Mouse (Mus musculus) midbrain, embryonic 15.5 days (tissue): ENCODE data around the gene Lmbr1l. TPM values are rescaled to one million over a fixed set of nuclear protein-coding genes. Genes with fewer than 3 reads are reported as not detected.

Source experiments
- ATAC-seq: fragments of 200-750 bp; cut with Nextera tagmentation; replicated peaks from 2 replicates; pipeline ENCODE4 v1.8.0; 2017; ENCODE audit warnings: moderate TSS enrichment
- H3K27ac ChIP-seq: fragments of 300-500 bp; sonication (generic); 2 replicates; pipeline ENCODE4 v1.5.1; 2015; ENCODE audit warnings: mild to moderate bottlenecking, inconsistent platforms
- H3K27me3 ChIP-seq: fragments of 300-500 bp; sonication (generic); replicated peaks from 2 replicates; pipeline ENCODE4 v1.6.1; 2015; ENCODE audit warnings: inconsistent platforms
- H3K36me3 ChIP-seq: fragments of 300-500 bp; sonication (generic); replicated peaks from 2 replicates; pipeline ENCODE4 v1.6.1; 2015; ENCODE audit warnings: inconsistent platforms
- H3K4me1 ChIP-seq: fragments of 300-500 bp; sonication (generic); 2 replicates; pipeline ENCODE4 v1.6.1; 2015; ENCODE audit warnings: inconsistent platforms
- H3K4me2 ChIP-seq: fragments of 300-500 bp; sonication (generic); 2 replicates; pipeline ENCODE4 v1.6.1; 2015; ENCODE audit warnings: inconsistent platforms, mild to moderate bottlenecking, moderate library complexity
- H3K4me3 ChIP-seq: fragments of 300-500 bp; sonication (generic); 2 replicates; pipeline ENCODE4 v1.5.1; 2015; ENCODE audit warnings: mild to moderate bottlenecking, inconsistent platforms
- H3K9ac ChIP-seq: fragments of 300-500 bp; sonication (generic); 2 replicates; pipeline ENCODE4 v1.6.1; 2015; ENCODE audit warnings: mild to moderate bottlenecking, inconsistent platforms
- H3K9me3 ChIP-seq: fragments of 300-500 bp; sonication (generic); 2 replicates; pipeline ENCODE4 v1.6.1; 2016; ENCODE audit warnings: inconsistent platforms
- WGBS: fragments of 180-500 bp; shearing (Covaris S2); methylation state at CpG from one replicate; pipeline ENCODE4 v1.1.7; 2015; ENCODE audit warnings: mixed read lengths; 5-methylcytosine and 5-hydroxymethylcytosine counted together
- polyA plus RNA-seq: library from polyadenylated mRNA; unstranded; fragments of >200 nt; fragmentation: Nextera tagmentation; extraction: Ambion mirVana; gene quantifications from 2 replicates; pipeline ENCODE4 v1.2.1, GENCODE M21; 2015

Lmbr1l gene
- polyA plus RNA-seq, 1 experiment from 2014 or later, result 35.5 TPM

DNA sequence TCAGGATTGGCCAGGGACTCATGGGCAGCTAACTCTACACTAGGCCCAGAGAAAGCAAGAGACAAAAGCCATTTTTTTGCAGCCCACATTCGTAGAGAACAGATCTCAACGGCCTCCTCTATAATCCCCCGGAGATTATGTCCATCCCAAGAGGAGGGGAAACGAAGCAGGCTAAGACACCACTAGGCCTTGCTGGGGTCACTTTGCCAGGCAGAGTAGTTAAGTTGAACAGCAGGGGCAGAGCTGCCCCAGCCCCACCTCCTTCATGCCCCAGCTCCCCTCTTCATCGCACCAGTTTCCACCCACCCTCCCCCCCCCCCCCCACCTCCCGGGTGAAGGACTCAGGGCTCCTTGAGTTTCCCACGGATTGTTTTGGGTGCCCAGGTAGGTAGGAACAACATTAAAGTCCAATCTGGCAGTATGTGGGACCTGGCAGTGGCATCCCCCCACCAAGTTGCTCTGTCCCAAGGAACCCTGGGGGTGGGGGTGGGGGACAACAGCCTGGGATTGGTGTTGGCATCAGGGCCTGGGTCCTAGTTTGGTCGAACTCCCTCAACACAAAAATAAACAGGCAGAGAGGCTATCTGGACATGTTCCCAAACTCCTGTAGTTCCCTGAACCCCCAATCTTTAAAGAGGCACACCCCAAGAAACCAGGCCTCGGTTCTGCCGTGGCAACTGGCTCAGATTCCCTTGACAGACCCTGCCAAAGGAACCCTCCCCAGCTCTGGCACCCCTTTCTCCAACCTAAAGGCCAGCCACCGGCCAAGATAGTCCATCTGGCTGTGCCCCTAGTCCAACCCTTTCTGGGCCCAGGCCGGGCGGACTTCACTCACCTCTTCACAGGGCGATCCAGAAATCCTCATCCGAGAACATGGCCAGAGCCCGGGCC lies 47.6 kb downstream of the Lmbr1l start:
- WGBS, result 0% methylated on average over 16 of the region's 16 CpGs
- peaks cover 53% of the 10 kb centered on the region for H3K4me1 ChIP-seq
- peak overlapping the region; percentile 98 for H3K27ac ChIP-seq
- H3K36me3 ChIP-seq, result peaks cover 8% of the 10 kb centered on the region; the same call in 1 of the 2 replicates
- H3K9ac ChIP-seq, result peak overlapping the region; percentile 93
- H3K4me2 ChIP-seq, result peak overlapping the region; percentile 99
- ATAC-seq, result no peak
- peak overlapping the region; percentile 96 for H3K4me3 ChIP-seq
- no peaks in the 10 kb centered on the region for H3K27me3 ChIP-seq
- H3K9me3 ChIP-seq, result no peaks in the 10 kb centered on the region

DNA sequence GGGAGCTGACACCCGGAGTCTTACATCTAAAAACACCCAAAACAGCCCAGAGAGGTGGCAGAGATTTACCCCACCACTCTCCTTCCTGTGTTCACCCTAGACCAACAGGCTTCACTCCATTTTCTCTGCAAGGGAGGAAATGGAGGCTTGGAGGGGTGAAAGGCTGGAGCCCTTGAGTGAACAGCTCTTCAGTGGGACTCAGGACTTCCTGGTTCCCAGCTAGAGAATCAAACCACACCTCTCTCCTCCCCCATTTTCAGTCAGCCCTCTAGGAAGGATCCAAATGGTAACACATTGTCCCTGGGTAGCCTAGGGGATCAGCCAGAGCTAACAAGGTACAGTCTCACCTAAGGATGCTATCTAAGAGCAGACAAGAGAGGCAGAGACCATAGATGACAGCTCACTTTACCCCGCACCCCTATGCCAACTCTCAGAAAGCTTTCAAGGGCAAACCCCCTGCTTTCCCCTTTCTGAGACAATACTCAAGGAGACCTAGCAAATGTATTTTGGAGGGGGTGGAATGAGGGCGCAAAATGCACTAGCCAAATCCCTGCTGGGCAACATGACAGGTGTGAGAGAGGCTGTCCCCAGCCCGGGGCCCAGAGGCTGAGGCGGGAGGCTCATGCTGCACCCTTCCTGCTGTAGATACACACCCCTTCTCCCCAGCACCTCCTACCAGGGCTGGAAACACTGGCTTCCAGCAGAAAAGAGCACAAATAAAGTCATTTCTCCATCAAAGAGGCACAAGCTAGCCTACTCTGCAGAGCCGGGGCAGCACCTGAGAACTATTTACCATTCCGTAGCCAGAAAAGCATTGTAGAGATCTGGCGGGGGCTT lies 48.5 kb downstream of the Lmbr1l start:
- Histone ChIP-seq H3K4me3 (peak overlapping the region; percentile 96), H3K9ac (peak overlapping the region; percentile 93), H3K9me3 (no peaks in the 10 kb centered on the region), H3K4me2 (peak overlapping the region; percentile 99), H3K4me1 (peaks cover 53% of the 10 kb centered on the region), H3K27me3 (no peaks in the 10 kb centered on the region), H3K27ac (peak overlapping the region; percentile 49), H3K36me3 (peaks cover 15% of the 10 kb centered on the region)
- ATAC-seq, result no peak
- WGBS, result 10% methylated on average over 8 of the region's 8 CpGs

DNA sequence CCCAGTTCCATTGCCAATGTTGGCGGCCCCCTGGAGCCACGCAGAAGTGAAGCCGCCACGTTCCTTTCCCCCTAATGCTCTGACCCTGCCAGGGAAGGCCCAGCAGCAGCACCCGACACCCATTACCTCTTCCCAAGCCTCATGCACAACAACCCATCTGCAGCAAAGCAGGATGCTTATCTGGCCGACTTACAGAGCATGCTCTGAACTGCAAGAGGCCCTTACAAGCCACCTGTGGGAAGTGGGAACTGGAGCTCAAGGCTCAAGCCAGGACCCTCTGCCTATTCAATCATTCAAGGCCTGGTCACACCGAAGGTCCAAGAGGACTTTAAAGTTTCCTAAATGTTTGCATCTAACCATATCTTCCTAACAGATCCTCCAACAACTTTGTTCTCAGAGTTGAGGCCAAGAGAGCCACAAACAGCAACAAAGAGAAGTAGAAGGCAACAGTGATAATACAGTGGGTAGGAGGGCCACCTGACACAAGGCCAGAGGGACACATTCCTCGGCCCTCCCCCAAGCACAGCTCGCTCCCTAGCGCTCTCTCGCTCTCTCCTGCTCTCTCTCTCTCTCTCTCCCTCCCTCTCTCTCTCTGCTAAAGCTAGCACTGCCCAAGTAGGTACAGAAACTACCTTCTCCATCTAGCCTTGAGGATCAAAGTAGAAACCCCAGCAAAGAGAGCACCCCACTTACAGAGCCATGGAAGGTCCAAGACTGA lies 49.5 kb downstream of the Lmbr1l start:
- no peaks in the 10 kb centered on the region for H3K9me3 ChIP-seq
- H3K4me2 ChIP-seq, result peak overlapping the region; percentile 99
- no peak overlapping the region for H3K27ac ChIP-seq
- no peaks in the 10 kb centered on the region for H3K27me3 ChIP-seq
- H3K36me3 ChIP-seq, result peaks cover 24% of the 10 kb centered on the region
- peaks cover 53% of the 10 kb centered on the region for H3K4me1 ChIP-seq
- 26% methylated on average over 11 of the region's 11 CpGs for WGBS
- peak overlapping the region; percentile 93 for H3K9ac ChIP-seq
- no peak for ATAC-seq
- H3K4me3 ChIP-seq, result peak overlapping the region; percentile 96

DNA sequence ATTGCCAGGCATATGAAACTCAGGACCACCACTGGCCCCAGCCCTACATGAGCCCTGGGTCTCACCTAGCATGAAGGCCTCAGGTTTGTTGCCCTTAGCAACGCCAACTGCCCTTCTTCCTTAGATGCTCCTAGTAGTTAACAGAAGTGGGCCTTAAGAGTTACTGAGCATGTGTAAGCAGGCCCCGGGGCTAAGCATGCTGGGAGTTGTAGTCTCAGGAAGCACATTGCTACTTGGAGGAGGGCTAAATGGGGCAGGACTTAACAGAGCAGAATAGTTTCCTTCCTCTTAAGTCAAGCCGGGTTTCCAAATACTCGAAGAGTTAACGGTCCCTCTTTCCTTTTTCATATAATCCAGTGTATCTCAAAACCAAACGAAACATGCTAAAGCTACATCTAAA lies 50.7 kb downstream of the Lmbr1l start:
- 67% methylated on average over 6 of the region's 6 CpGs for WGBS
- H3K27ac ChIP-seq, result no peak overlapping the region
- ATAC-seq, result no peak
- no peaks in the 10 kb centered on the region for H3K27me3 ChIP-seq
- H3K9me3 ChIP-seq, result no peaks in the 10 kb centered on the region
- H3K4me2 ChIP-seq, result peak overlapping the region; percentile 99
- peak overlapping the region; percentile 96 for H3K4me3 ChIP-seq
- H3K4me1 ChIP-seq, result peaks cover 42% of the 10 kb centered on the region
- no peak overlapping the region for H3K9ac ChIP-seq
- peaks cover 35% of the 10 kb centered on the region for H3K36me3 ChIP-seq

DNA sequence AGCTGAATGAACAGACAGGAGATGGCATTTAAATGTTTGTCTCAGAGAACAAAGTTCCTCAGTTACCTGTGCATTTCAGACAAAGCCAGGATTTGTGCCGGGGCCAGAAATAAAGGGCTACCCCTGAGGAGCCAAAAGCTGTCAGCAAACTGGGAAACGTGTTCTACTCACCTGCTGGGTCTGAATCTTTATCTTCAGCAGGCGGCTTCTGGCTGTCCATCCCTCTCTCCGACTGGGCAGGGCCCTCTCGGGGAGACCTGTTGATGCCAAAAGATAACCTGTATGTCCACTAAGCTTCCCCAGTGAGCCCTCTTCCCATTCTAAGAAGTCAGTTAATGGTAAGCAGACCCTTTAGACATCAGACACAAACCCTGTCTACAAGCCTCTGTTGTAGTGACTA lies 51.5 kb downstream of the Lmbr1l start:
- no peak overlapping the region for H3K4me3 ChIP-seq
- H3K9ac ChIP-seq, result no peak overlapping the region
- no peak overlapping the region for H3K4me2 ChIP-seq
- H3K27me3 ChIP-seq, result no peaks in the 10 kb centered on the region
- H3K36me3 ChIP-seq, result peaks cover 44% of the 10 kb centered on the region
- H3K9me3 ChIP-seq, result no peaks in the 10 kb centered on the region
- no peak overlapping the region for H3K27ac ChIP-seq
- no peak for ATAC-seq
- WGBS, result 85% methylated on average over 5 of the region's 5 CpGs
- H3K4me1 ChIP-seq, result peaks cover 42% of the 10 kb centered on the region

DNA sequence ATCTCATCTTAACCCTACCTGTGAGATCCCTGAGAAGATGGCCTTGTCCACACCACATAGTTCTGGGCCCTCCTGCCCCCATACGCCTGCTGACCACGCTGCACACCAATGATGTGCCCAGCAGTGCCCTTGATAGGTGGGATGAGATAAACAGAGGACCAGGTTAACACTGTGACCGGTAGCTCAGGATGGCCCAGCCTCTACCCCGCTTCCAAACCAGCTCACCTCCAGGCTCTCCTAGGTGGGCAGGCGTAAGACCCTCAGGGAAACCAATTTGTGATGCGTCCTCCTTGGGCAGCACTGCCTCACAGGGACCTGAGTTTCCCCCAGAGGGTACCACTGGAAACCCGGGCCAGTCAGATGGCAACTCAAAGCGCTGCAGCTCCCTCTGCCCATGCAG lies 52.3 kb downstream of the Lmbr1l start:
- Histone ChIP-seq H3K36me3 (peaks cover 51% of the 10 kb centered on the region), H3K4me3 (no peak overlapping the region), H3K9ac (no peak overlapping the region), H3K4me2 (no peak overlapping the region), H3K27me3 (no peaks in the 10 kb centered on the region), H3K9me3 (no peaks in the 10 kb centered on the region), H3K4me1 (peaks cover 42% of the 10 kb centered on the region), H3K27ac (no peak overlapping the region)
- ATAC-seq, result no peak
- 92% methylated on average over 8 of the region's 8 CpGs for WGBS

DNA sequence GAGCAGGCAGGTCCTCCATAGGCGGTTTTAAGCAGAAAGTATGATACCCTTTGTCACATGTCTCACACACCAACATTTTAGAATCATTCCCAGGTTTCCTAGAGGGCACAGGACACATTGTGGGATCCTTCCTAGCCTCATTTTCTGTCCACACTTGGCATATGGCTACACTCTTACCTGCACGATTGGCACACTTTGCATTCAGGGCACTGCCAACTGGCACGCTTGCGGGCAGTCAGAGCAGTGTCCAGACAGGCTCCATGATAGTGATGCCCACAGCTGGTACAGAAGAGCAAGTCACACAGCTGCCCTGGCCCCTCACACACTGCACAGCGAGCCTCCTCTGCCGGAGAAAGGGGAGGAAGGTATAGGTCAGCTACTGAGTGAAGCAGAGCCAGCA lies 53.1 kb downstream of the Lmbr1l start:
- no peak for ATAC-seq
- no peak overlapping the region for H3K9ac ChIP-seq
- H3K9me3 ChIP-seq, result no peaks in the 10 kb centered on the region
- H3K27ac ChIP-seq, result no peak overlapping the region
- 99% methylated on average over 6 of the region's 6 CpGs for WGBS
- H3K4me3 ChIP-seq, result no peak overlapping the region
- no peak overlapping the region for H3K4me2 ChIP-seq
- H3K4me1 ChIP-seq, result peaks cover 35% of the 10 kb centered on the region
- H3K27me3 ChIP-seq, result no peaks in the 10 kb centered on the region
- H3K36me3 ChIP-seq, result peaks cover 59% of the 10 kb centered on the region

DNA sequence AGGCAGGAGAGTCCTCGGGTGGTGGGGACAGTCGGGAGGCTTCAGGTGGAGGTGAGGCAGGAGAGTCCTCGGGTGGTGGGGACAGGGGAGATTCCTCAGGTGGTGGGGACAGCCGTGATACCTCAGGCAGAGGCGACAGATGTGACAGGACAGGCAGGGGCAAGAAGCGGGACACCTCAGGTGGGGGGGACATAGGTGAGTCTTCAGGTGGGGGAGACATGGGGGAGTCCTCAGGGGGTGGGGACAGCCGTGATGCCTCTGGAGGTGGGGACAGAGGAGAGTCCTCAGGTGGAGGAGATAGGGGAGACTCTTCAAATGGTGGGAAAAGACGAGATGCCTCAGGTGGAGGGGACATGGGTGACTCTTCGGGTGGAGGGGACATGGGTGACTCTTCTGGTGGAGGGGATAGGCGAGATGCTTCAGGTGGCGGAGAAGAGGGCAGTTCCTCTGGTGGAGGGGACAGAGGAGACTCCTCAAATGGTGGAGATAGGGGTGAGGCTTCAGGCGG lies 54.5 kb downstream of the Lmbr1l start:
- 92% methylated on average over 12 of the region's 12 CpGs for WGBS
- no peaks in the 10 kb centered on the region for H3K9me3 ChIP-seq

DNA sequence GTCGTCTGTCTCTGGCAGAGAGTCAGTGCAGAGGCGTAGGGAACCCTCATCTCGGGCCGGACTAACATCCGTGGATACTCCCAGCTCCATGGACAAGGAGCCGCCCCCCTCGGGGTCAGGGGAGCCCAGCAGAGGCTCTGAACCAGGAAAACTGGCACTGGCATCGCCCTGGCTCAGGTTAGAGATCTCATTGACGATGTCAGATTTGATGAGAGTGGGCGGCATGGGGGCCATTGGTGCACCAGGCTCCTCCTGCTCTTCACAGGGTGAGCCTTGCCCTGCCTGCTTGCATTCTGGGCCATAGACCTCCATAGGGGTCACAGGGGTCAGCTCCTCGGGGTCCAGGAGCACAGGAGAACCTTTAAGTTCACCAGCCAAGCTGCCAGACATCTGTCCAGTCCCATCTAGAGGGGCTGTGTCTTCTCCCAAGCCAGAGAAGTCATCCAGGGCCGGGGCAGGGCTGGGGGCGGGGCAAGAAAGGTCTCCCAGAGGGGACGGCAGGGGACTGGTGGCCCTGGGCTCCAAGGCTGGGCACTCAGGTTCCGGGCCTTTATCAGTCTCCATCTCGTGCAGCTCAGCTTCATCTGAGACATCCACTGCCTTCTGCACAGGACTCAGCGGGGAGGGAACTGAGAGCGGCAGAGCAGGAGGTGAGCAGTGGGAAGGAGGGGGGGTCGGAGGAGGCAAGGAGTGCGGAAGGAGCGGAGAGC lies 56.2 kb downstream of the Lmbr1l start:
- Histone ChIP-seq H3K4me2 (no peak overlapping the region), H3K27me3 (no peaks in the 10 kb centered on the region), H3K4me3 (no peak overlapping the region), H3K9me3 (no peaks in the 10 kb centered on the region), H3K27ac (no peak overlapping the region), H3K9ac (no peak overlapping the region), H3K36me3 (peaks cover 89% of the 10 kb centered on the region), H3K4me1 (peaks cover 4% of the 10 kb centered on the region)
- WGBS, result 87% methylated on average over 21 of the region's 21 CpGs
- ATAC-seq, result no peak

More for the DNA sequence above, 54.5 kb downstream of the Lmbr1l start:
- Histone ChIP-seq H3K9ac (no peak overlapping the region), H3K4me2 (no peak overlapping the region), H3K27me3 (no peaks in the 10 kb centered on the region), H3K4me1 (peaks cover 20% of the 10 kb centered on the region), H3K27ac (no peak overlapping the region), H3K36me3 (peaks cover 73% of the 10 kb centered on the region), H3K4me3 (no peak overlapping the region)
- no peak for ATAC-seq

DNA sequence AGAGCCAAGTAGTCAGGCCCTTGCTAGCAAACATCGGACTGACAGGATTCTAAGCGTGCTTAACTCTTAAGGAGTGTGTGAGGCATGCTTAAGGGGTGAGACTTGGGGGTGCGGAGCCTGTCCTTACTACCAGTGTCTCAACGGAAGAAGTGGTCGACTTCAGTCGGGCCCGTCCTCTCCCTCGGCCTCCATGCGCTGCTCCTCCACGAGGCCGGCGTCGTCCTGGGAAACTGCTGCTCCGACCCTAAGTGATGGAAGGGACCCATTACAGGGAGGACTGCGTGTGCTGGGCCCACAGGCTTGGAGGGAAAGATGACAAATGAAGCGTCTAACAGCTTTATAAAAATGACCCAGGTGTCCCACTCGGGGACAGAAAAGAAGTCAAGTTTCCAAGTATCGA lies 57.1 kb downstream of the Lmbr1l start:
- H3K4me2 ChIP-seq, result no peak overlapping the region
- no peaks in the 10 kb centered on the region for H3K27me3 ChIP-seq
- H3K36me3 ChIP-seq, result peaks cover 96% of the 10 kb centered on the region
- no peak for ATAC-seq
- H3K4me1 ChIP-seq, result no peaks in the 10 kb centered on the region
- no peaks in the 10 kb centered on the region for H3K9me3 ChIP-seq
- H3K4me3 ChIP-seq, result no peak overlapping the region
- H3K27ac ChIP-seq, result no peak overlapping the region
- no peak overlapping the region for H3K9ac ChIP-seq
- WGBS, result 98% methylated on average over 18 of the region's 18 CpGs

DNA sequence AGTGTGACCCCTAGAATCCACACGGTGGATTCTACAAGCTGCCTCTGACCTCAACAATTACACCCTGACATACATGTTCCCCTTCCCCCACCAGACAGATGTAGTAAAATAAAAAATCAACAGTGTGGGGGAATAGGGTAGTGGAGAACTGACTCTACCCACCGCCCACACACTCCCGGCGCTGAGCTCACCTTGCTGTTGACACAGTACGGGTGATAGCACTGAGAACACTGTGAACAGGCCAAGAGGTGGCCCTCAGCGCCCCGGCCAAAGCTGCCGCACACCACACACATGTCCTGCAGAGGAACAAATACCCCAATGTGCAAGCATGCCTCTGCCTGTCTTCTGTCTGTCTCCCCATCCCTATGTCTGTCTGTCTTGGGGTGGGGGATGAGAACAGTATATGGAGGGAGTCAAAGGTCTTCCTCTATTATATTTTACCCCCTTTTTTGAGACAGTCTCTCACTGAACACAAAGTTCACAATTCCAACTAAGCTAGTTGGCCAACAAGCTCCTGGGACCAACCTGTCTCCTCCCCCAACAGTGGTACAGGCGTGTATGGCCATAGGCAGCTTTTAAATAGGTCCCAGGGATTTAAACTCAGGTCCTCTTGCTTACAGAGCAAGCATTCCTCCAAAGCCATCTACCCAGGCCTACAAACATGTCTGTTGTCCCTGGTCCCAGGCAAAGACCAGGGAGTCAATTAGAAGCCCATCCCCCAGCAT lies 58.5 kb downstream of the Lmbr1l start:
- Histone ChIP-seq H3K9ac (no peak overlapping the region), H3K4me3 (no peak overlapping the region), H3K27ac (no peak overlapping the region), H3K4me2 (no peak overlapping the region), H3K36me3 (peaks cover 96% of the 10 kb centered on the region), H3K27me3 (no peaks in the 10 kb centered on the region), H3K9me3 (no peaks in the 10 kb centered on the region), H3K4me1 (no peaks in the 10 kb centered on the region)
- ATAC-seq, result no peak
- 88% methylated on average over 9 of the region's 9 CpGs for WGBS
